Mouse (Mus musculus) heart, embryonic 15.5 days (tissue): ENCODE data around the gene Cdk7. TPM values are rescaled to one million over a fixed set of nuclear protein-coding genes. Genes with fewer than 3 reads are reported as not detected.

Experiments
- ATAC-seq: fragments of 200-750 bp; cut with Nextera tagmentation; replicated peaks from 2 replicates; pipeline ENCODE4 v1.8.0; 2017; ENCODE audit warnings: low read depth, moderate TSS enrichment; ENCODE audit not compliant: insufficient number of reproducible peaks, insufficient read depth, low FRiP score
- H3K27ac ChIP-seq: fragments of 300-500 bp; sonication (generic); 2 replicates; pipeline ENCODE4 v1.5.1; 2015; ENCODE audit warnings: mild to moderate bottlenecking, inconsistent platforms
- H3K27me3 ChIP-seq: fragments of 300-500 bp; sonication (generic); 2 replicates; pipeline ENCODE4 v1.6.1; 2015; ENCODE audit warnings: inconsistent platforms
- H3K36me3 ChIP-seq: fragments of 300-500 bp; sonication (generic); 2 replicates; pipeline ENCODE4 v1.6.1; 2015; ENCODE audit warnings: mild to moderate bottlenecking, inconsistent platforms
- H3K4me1 ChIP-seq: fragments of 300-500 bp; sonication (generic); replicated peaks from 2 replicates; pipeline ENCODE4 v1.6.1; 2015; ENCODE audit warnings: inconsistent platforms
- H3K4me2 ChIP-seq: fragments of 300-500 bp; sonication (generic); 2 replicates; pipeline ENCODE4 v1.6.1; 2015; ENCODE audit warnings: inconsistent platforms, mild to moderate bottlenecking, moderate library complexity
- H3K4me3 ChIP-seq: fragments of 300-500 bp; sonication (generic); 2 replicates; pipeline ENCODE4 v1.5.1; 2015; ENCODE audit warnings: mild to moderate bottlenecking, inconsistent platforms
- H3K9ac ChIP-seq: fragments of 300-500 bp; sonication (generic); 2 replicates; pipeline ENCODE4 v1.6.1; 2015; ENCODE audit warnings: mild to moderate bottlenecking, inconsistent platforms
- H3K9me3 ChIP-seq: fragments of 300-500 bp; sonication (generic); replicated peaks from 2 replicates; pipeline ENCODE4 v1.6.1; 2016; ENCODE audit warnings: inconsistent platforms
- WGBS: fragments of 180-500 bp; shearing (Covaris S2); methylation state at CpG from one replicate; pipeline ENCODE4 v1.1.7; 2015; ENCODE audit warnings: mixed read lengths; 5-methylcytosine and 5-hydroxymethylcytosine counted together
- polyA plus RNA-seq: library from polyadenylated mRNA; unstranded; fragments of >200 nt; fragmentation: Nextera tagmentation; extraction: Ambion mirVana; gene quantifications from 2 replicates; pipeline ENCODE4 v1.2.1, GENCODE M21; 2015

Cdk7 gene
- polyA plus RNA-seq, 1 experiment from 2014 or later = 61.8 TPM

DNA sequence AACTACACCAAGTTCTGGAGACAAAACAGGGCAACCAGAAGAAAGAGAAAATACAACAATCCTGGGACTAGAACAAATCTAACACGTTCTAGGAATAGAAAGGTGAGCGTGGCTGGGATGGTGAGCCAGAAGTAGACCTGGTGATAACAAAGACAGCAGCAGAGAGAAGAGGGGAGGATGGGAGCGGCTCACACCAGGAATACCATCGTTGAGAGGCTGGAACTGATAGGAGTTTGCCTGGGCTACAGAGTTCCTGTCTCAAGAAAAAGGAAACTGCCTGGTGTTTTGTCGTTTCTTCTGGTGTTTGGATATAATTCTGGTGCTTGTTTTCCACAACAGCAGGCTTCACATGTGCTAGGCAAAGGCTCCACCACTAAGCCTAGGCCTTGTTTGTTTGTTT is 2.7 kb downstream of the Cdk7 start:
- peak overlapping the region; percentile 6; the same call in 1 of the 2 replicates for H3K4me2 ChIP-seq
- H3K9ac ChIP-seq = no peak overlapping the region
- no peaks in the 10 kb centered on the region for H3K9me3 ChIP-seq
- H3K4me3 ChIP-seq = no peak overlapping the region; the same call in 1 of the 2 replicates
- H3K27ac ChIP-seq = peak overlapping the region; percentile 35
- ATAC-seq = no peak
- peaks cover 16% of the 10 kb centered on the region for H3K36me3 ChIP-seq
- peaks cover 35% of the 10 kb centered on the region for H3K4me1 ChIP-seq
- whole genome bisulfite sequencing = 49% methylated on average over 5 of the region's 5 CpGs
- H3K27me3 ChIP-seq = no peaks in the 10 kb centered on the region

DNA sequence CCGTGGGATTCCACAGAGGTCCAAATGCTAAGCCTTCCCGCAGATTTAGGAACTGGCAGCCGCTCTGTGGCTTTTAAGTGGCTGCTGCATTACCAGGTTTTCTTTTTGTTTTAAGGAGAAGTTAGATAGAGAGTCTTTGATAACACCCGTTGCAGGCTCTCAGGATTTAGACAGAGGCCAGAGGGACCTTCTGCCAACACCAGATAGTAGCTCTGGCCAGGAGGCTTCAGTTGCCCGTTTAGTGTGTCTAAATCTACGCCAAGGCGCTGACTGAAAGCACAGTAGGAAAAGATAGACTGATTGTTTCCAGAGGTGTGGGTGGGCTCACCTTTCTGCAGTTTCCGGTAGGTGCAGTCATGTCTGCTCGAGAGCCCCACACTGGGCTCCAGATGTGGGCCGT is 5.5 kb downstream of the Cdk7 start:
- no peak overlapping the region for H3K9ac ChIP-seq
- peaks cover 39% of the 10 kb centered on the region for H3K36me3 ChIP-seq
- H3K27ac ChIP-seq = peak overlapping the region; percentile 37
- H3K4me3 ChIP-seq = no peak overlapping the region
- 50% methylated on average over 10 of the region's 10 CpGs for WGBS
- H3K9me3 ChIP-seq = no peaks in the 10 kb centered on the region
- ATAC-seq = no peak
- no peak overlapping the region for H3K4me2 ChIP-seq
- no peaks in the 10 kb centered on the region for H3K27me3 ChIP-seq
- H3K4me1 ChIP-seq = peaks cover 35% of the 10 kb centered on the region

DNA sequence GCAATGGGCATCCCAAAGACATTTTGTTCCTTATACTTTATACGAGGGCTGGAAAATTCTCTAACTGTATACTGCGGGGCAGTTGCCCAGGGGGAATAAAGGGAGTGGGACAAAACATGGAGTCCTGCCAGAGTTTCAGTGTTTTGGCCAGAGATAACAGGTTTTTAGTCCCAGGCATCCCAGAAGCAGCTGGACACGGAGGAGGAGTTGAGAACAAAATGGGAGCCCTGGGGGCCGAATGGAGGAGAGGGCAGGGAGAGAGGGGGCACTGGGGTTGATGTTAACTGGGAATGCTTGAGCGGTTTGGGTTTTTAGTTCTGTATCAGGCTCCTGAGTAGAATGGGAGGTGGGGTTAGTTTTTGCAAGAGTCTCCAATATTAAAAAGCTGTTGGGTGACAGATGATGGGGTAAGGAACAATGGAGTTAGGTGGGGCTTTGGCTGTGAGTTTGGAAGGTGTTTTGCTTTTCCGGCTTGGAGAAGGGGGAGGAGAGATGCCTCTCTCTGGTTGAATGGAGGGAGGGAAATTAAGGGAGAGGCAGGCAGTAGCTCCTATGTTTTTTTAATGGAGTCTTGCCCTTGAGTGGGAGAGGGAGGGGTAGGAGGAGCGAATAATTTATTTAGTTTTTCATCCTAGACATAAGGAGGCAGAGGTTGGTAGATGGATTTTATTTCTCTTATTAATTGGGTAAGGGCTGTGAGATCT is 6.5 kb downstream of the Cdk7 start:
- Histone ChIP-seq H3K9ac (no peak overlapping the region), H3K4me1 (peaks cover 31% of the 10 kb centered on the region), H3K4me3 (no peak overlapping the region), H3K27me3 (no peaks in the 10 kb centered on the region), H3K27ac (no peak overlapping the region), H3K4me2 (no peak overlapping the region), H3K9me3 (no peaks in the 10 kb centered on the region), H3K36me3 (peaks cover 46% of the 10 kb centered on the region)
- no peak for ATAC-seq
- WGBS = 70% methylated on average over 7 of the region's 7 CpGs

DNA sequence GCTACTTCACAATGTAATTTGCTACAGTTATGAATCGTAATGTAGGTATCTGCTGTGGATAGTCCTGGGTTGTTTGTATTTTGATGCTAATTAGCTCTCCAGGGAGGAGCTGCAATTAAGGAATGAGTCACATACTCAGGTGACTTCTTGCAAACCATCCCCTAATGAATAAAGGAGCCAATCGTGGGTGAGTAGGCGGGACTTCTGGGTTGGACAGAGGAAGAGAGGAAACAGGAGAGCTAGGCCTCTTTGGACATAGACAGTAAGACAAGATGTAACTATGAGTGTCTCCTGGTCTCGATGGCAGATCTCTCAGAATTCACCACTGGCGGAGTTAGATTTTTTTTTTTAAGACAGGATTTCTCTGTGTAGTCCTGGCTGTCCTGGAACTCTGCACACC is 9.1 kb downstream of the Cdk7 start:
- peaks cover 15% of the 10 kb centered on the region for H3K4me1 ChIP-seq
- H3K9me3 ChIP-seq = no peaks in the 10 kb centered on the region
- WGBS = 82% methylated on average over 5 of the region's 5 CpGs
- no peak overlapping the region for H3K4me2 ChIP-seq
- no peak overlapping the region for H3K9ac ChIP-seq
- ATAC-seq = no peak
- no peak overlapping the region for H3K4me3 ChIP-seq
- no peaks in the 10 kb centered on the region for H3K27me3 ChIP-seq
- no peak overlapping the region for H3K27ac ChIP-seq
- peaks cover 52% of the 10 kb centered on the region for H3K36me3 ChIP-seq

DNA sequence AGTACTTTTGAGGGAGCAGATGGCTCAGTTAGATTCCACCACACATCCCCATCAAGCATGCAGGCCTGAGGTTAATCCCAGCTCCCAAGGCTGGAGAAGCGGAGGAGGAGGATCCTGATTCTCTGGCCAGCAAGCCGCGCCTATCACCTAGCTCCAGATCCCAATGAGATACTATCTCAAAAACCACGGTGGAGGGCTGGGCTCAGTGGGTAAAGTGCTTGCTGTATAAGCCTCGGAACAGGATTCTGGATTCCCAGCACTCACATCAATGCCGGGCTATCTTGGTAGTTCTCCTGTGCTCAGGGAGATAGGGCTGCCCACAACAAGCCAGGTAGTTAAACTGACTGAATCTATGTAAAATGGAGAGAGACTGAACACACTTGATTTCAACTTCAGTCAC is 15.3 kb downstream of the Cdk7 start:
- WGBS = 80% methylated on average over 6 of the region's 6 CpGs
- Histone ChIP-seq H3K9me3 (no peaks in the 10 kb centered on the region), H3K27ac (no peak overlapping the region), H3K27me3 (no peaks in the 10 kb centered on the region), H3K9ac (no peak overlapping the region), H3K4me3 (no peak overlapping the region), H3K4me2 (no peak overlapping the region), H3K36me3 (peaks cover 82% of the 10 kb centered on the region), H3K4me1 (no peaks in the 10 kb centered on the region)
- ATAC-seq = no peak

DNA sequence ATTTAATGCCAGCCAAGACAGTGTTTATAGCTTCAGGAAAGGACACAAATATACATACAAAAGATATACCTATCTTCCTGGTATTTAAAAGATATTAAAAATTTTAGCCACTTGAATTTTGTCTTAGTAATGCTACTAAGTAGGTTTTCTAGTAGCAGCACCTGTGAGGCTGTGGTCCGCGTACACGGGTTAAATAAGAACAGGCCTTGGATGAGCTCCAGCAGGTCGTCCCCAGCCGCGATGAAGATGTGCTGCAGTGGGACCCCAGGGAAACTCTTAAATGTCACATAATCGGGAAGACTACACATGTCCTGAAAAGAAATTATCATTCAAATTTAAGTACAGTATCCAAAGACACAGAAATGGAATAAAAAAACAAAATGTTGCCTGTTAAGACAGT is 24.5 kb downstream of the Cdk7 start:
- Histone ChIP-seq H3K9ac (no peak overlapping the region), H3K27me3 (no peaks in the 10 kb centered on the region), H3K36me3 (peaks cover 92% of the 10 kb centered on the region), H3K4me2 (no peak overlapping the region), H3K4me1 (no peaks in the 10 kb centered on the region), H3K9me3 (no peaks in the 10 kb centered on the region), H3K4me3 (no peak overlapping the region), H3K27ac (no peak overlapping the region)
- ATAC-seq = no peak
- 94% methylated on average over 7 of the region's 7 CpGs for WGBS

DNA sequence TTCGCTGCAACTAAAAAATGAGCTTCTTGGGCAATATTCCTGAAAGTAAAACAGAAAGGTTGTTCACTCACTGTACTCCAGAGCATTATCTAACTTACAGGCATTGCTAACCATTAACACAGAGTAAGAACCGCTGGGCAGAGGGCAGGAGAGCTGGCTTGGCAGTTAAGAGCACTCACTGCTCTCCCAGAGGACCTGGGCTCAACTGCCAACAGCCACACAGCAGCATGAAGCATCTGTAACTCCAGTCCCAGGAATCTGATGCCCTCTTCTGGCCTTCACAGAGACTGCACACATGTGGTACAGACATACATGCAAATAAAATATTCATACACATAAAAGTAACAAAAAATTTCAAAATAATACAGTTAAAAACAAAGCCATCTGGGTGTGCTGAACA is 27.3 kb downstream of the Cdk7 start:
- H3K9ac ChIP-seq = no peak overlapping the region
- H3K9me3 ChIP-seq = no peaks in the 10 kb centered on the region
- no peak overlapping the region for H3K27ac ChIP-seq
- WGBS = 95% methylated on average over 2 of the region's 2 CpGs
- H3K4me2 ChIP-seq = no peak overlapping the region
- no peak overlapping the region for H3K4me3 ChIP-seq
- no peaks in the 10 kb centered on the region for H3K27me3 ChIP-seq
- no peak for ATAC-seq
- H3K4me1 ChIP-seq = no peaks in the 10 kb centered on the region
- H3K36me3 ChIP-seq = peaks cover 94% of the 10 kb centered on the region

DNA sequence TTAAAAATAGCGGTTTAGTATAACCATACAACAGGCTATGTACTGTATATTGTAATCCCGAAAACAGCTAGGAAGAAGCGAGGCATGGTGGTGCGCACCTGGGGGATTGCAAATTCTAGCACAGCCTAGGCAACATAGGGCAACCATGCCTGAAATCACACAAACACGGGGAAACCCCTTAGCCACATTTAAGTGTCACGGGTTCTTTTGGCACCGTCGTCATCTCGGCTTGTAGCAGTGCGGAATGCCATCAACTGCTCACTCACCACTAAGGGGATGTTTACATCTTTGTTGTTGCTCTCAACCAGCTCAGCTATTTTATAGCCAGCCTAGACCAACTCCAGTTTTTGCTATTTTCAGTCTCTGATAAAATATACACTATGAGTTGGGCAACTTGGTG is 31.9 kb downstream of the Cdk7 start:
- Histone ChIP-seq H3K27me3 (no peaks in the 10 kb centered on the region), H3K36me3 (peaks cover 76% of the 10 kb centered on the region)
- 90% methylated on average over 10 of the region's 10 CpGs for WGBS

DNA sequence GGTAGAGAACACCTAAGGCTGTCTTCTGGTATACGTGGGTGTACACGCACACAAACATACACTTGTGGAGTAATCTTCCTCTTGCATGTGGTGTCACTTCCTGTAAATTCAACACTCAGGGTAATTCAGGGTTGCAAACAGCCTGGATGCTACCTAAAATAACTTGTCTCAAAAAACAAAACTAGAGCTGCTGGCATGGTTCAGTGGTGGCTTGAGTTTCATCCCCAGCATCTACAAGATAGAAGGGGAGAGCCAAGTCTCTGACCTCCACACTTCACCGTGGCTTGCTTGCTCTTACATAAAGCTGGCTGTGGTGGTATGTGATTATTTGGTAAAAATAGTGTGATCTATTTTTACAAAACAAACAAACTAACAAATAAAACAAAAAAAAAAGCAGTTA is 33.2 kb downstream of the Cdk7 start:
- no peak overlapping the region for H3K27ac ChIP-seq
- H3K4me2 ChIP-seq = no peak overlapping the region
- WGBS = 85% methylated on average over 3 of the region's 3 CpGs
- no peak overlapping the region for H3K9ac ChIP-seq
- H3K4me3 ChIP-seq = no peak overlapping the region
- no peaks in the 10 kb centered on the region for H3K9me3 ChIP-seq
- peaks cover 63% of the 10 kb centered on the region for H3K36me3 ChIP-seq
- H3K4me1 ChIP-seq = no peaks in the 10 kb centered on the region
- no peaks in the 10 kb centered on the region for H3K27me3 ChIP-seq
- no peak for ATAC-seq

More for the DNA sequence above, 31.9 kb downstream of the Cdk7 start:
- Histone ChIP-seq H3K9ac (no peak overlapping the region), H3K4me1 (no peaks in the 10 kb centered on the region), H3K4me3 (no peak overlapping the region), H3K9me3 (no peaks in the 10 kb centered on the region), H3K4me2 (no peak overlapping the region), H3K27ac (no peak overlapping the region)
- no peak for ATAC-seq

DNA sequence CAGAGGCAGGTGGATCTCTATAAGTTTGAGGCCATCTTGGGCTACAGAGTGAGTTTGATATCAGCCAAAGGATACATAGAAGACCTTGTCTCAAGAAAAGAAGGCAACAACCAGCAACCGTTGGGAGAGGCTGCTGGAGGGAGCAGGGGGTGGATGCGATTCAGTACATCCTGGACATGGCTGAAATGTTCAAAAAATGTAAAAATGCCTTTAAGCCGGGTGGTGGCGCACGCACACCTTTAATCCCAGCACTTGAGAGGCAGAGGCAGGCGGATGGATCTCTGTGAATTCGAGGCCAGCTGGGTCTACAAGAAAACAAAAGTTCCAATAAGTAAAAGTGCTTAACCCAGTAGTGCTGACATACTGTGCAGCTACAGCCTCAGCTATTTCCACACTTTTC is 43.2 kb downstream of the Cdk7 start:
- Histone ChIP-seq H3K36me3 (no peaks in the 10 kb centered on the region), H3K9ac (no peak overlapping the region), H3K27me3 (no peaks in the 10 kb centered on the region), H3K4me2 (no peak overlapping the region), H3K4me3 (no peak overlapping the region), H3K9me3 (no peaks in the 10 kb centered on the region), H3K27ac (no peak overlapping the region), H3K4me1 (no peaks in the 10 kb centered on the region)
- ATAC-seq = no peak
- WGBS = 66% methylated on average over 7 of the region's 7 CpGs

DNA sequence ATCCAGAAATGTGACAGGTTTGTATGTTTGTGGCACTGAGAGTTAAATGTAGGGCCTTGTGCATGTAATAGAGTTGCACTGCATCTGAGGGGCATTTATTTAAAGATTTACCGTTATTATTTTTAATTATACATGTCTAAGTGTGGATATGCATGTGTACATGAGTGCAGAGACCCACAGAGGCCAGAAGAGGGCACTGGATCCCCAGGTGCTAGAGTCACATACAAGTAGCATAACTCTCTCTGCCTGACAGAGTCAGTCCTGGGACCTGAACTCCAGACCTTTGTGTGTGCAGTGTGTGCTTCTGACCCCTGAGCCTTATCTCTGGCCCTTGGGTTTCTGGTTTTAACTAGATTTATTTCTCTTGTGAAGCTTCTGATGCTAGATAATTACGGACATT is 46.4 kb downstream of the Cdk7 start:
- no peaks in the 10 kb centered on the region for H3K27me3 ChIP-seq
- H3K9me3 ChIP-seq = no peaks in the 10 kb centered on the region
- no peak overlapping the region for H3K4me2 ChIP-seq
- ATAC-seq = no peak
- H3K9ac ChIP-seq = no peak overlapping the region
- WGBS = 68% methylated on average over 2 of the region's 2 CpGs
- H3K27ac ChIP-seq = no peak overlapping the region
- no peak overlapping the region for H3K4me3 ChIP-seq
- no peaks in the 10 kb centered on the region for H3K4me1 ChIP-seq
- H3K36me3 ChIP-seq = no peaks in the 10 kb centered on the region

DNA sequence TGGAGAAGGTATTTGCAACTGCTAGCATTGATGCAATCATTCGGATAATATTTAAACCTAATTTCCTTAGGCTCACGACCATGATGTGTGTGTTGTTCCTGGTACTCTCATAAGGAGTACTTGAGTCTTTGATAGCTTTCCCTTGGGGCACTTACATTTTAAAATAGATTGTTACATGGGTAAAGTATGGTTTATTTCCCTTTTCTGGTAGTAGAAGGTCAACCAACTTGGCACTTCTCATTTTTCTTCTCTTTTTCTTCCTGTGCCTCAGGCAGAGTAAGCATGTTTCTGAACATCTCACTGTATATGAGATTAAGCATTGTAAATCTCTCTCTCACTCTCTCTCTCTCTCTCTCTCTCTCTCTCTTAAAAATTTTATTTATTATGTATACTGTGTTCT is 47.9 kb downstream of the Cdk7 start:
- Histone ChIP-seq H3K27ac (no peak overlapping the region), H3K9me3 (no peaks in the 10 kb centered on the region), H3K27me3 (no peaks in the 10 kb centered on the region), H3K4me3 (no peak overlapping the region), H3K9ac (no peak overlapping the region), H3K4me2 (no peak overlapping the region), H3K36me3 (no peaks in the 10 kb centered on the region), H3K4me1 (no peaks in the 10 kb centered on the region)
- no peak for ATAC-seq
- WGBS = 82% methylated on average over 2 of the region's 2 CpGs
